ENCODE assay signal across 8 mouse cellular contexts in genomic region chr16:37814383-37814971, GRCm38 (mm10). TPM values are rescaled to one million over a fixed set of nuclear protein-coding genes. Genes with fewer than 3 reads are reported as not detected.
DNase-seq lines count a peak whose midpoint lies in the region; ATAC-seq lines count a peak whose summit lies in the region.

No protein-coding gene starts in this region.

- WGBS in intestine, embryonic 16.5 days, result 24% methylated on average over 7 of the region's 7 CpGs
- 26% methylated on average over 7 of the region's 7 CpGs for WGBS in midbrain, embryonic 11.5 days

- no peaks in the 10 kb centered on the region for H3K9me3 ChIP-seq in intestine, embryonic 16.5 days (ENCODE audit: control insufficient read depth, low read length)
- no peaks in the 10 kb centered on the region for H3K9me3 ChIP-seq in midbrain, embryonic 11.5 days (ENCODE audit: control insufficient read depth, low read length)

- no peak overlapping the region for H3K9ac ChIP-seq in intestine, embryonic 16.5 days (ENCODE audit: low read depth, low read length)
- H3K9ac ChIP-seq in midbrain, embryonic 11.5 days (ENCODE audit: low read length), result peak overlapping the region; percentile 37; the same call in 1 of the 2 replicates

- no peaks in the 10 kb centered on the region for H3K27me3 ChIP-seq in intestine, embryonic 16.5 days (replicated peaks; ENCODE audit: control insufficient read depth, insufficient read depth, low read length)
- H3K27me3 ChIP-seq in midbrain, embryonic 11.5 days (ENCODE audit: control insufficient read depth, insufficient read depth, low read length), result no peaks in the 10 kb centered on the region

- peak; percentile 97 for ATAC-seq in granulocyte monocyte progenitor cell, adult 5-6 weeks (replicated peaks; ENCODE audit: poor library complexity, severe bottlenecking)
- peak; percentile 94 for ATAC-seq in intestine, embryonic 16.5 days
- peak; percentile 96 for ATAC-seq in midbrain, embryonic 11.5 days (ENCODE audit: low FRiP score)

- H3K27ac ChIP-seq in intestine, embryonic 16.5 days (ENCODE audit: low read length), result peak overlapping the region; percentile 62; the same call in 1 of the 2 replicates
- peak overlapping the region; percentile 67 for H3K27ac ChIP-seq in midbrain, embryonic 11.5 days (ENCODE audit: low read depth, low read length)

- H3K4me2 ChIP-seq in intestine, embryonic 16.5 days (ENCODE audit: low read depth, low read length), result no peak overlapping the region
- H3K4me2 ChIP-seq in midbrain, embryonic 11.5 days, result peak overlapping the region; percentile 31; the same call in 1 of the 2 replicates

- H3K36me3 ChIP-seq in intestine, embryonic 16.5 days (ENCODE audit: control insufficient read depth, insufficient read depth, low read length), result 0 out of 2 replicates have a peak, but pooled peaks cover 3% of the 10 kb centered on the region
- no peaks in the 10 kb centered on the region for H3K36me3 ChIP-seq in midbrain, embryonic 11.5 days (ENCODE audit: control insufficient read depth, insufficient read depth, low read length)

- peaks cover 10% of the 10 kb centered on the region for H3K4me1 ChIP-seq in intestine, embryonic 16.5 days (ENCODE audit: control insufficient read depth, insufficient read depth, low read length)
- H3K4me1 ChIP-seq in midbrain, embryonic 11.5 days (ENCODE audit: control insufficient read depth, insufficient read depth, low read length), result peaks cover 15% of the 10 kb centered on the region

- no peak overlapping the region for H3K4me3 ChIP-seq in intestine, embryonic 16.5 days (ENCODE audit: low read length)
- H3K4me3 ChIP-seq in midbrain, embryonic 11.5 days (ENCODE audit: low read depth, low read length), result no peak overlapping the region

- peak; percentile 15 to 33 for DNase-seq in spleen, adult 18-20 months
- no peak for DNase-seq in spleen, adult 12 weeks (ENCODE audit: low spot score)
- peak; percentile 86 for DNase-seq in embryo, embryonic 11 days
- peak; percentile 75 for DNase-seq in left cerebral cortex, postnatal 4 days
- DNase-seq in midbrain, embryonic 11.5 days (ENCODE audit: low spot score, missing footprints), result peak; percentile 89
- DNase-seq in right cerebral cortex, postnatal 4 days, result peak; percentile 64

- intact Hi-C loops in left cerebral cortex, postnatal 4 days (cut with DNase I), result loop anchor here (5.0 kb wide), 1 partner anchor 132 kb away; no protein-coding TSS in a partner anchor

RNA-seq across cellular contexts. Expression of gene Fstl1, which starts 37.8 kb away (rescaled TPM):
- total RNA-seq in granulocyte monocyte progenitor cell, adult 5-6 weeks (2014; fragmentation: Nextera tagmentation), result 2.7 TPM in 1 of 2 replicates, not detected in the other
- total RNA-seq in granulocyte monocyte progenitor cell, adult 5-6 weeks (2017), result 0.56 TPM in 1 of 2 replicates, not detected in the other
- 208 and 225 TPM in 2 replicates for polyA plus RNA-seq in intestine, embryonic 16.5 days (2015; fragmentation: Nextera tagmentation; extraction: Ambion mirVana)
- 10 to 100 TPM; 66.2 to 75.2 TPM for total RNA-seq in left cerebral cortex, postnatal 4 days (2021)
- polyA plus RNA-seq in midbrain, embryonic 11.5 days (2014; fragmentation: Nextera tagmentation; extraction: Ambion mirVana), result 199 and 211 TPM in 2 replicates

RNA-seq across cellular contexts. Expression of gene Gm36028, which starts 46.5 kb away (rescaled TPM):
- 0.92 TPM in 1 of 2 replicates, not detected in the other for total RNA-seq in granulocyte monocyte progenitor cell, adult 5-6 weeks (2014; fragmentation: Nextera tagmentation)
- total RNA-seq in granulocyte monocyte progenitor cell, adult 5-6 weeks (2017), result not detected in 2 replicates
- 3.1 and 4.3 TPM in 2 replicates for polyA plus RNA-seq in intestine, embryonic 16.5 days (2015; fragmentation: Nextera tagmentation; extraction: Ambion mirVana)
- not detected for total RNA-seq in left cerebral cortex, postnatal 4 days (2021)
- 0.12 and 0.15 TPM in 2 replicates for polyA plus RNA-seq in midbrain, embryonic 11.5 days (2014; fragmentation: Nextera tagmentation; extraction: Ambion mirVana)

RNA-seq across cellular contexts. Expression of gene Lrrc58, which starts 53.7 kb away (rescaled TPM):
- total RNA-seq in granulocyte monocyte progenitor cell, adult 5-6 weeks (2014; fragmentation: Nextera tagmentation), result 59.3 and 60.5 TPM in 2 replicates
- total RNA-seq in granulocyte monocyte progenitor cell, adult 5-6 weeks (2017), result 55.8 TPM in 2 replicates
- 33.5 and 37.7 TPM in 2 replicates for polyA plus RNA-seq in intestine, embryonic 16.5 days (2015; fragmentation: Nextera tagmentation; extraction: Ambion mirVana)
- 10 to 100 TPM; 94.4 to 98.1 TPM for total RNA-seq in left cerebral cortex, postnatal 4 days (2021)
- 49.8 and 53.1 TPM in 2 replicates for polyA plus RNA-seq in midbrain, embryonic 11.5 days (2014; fragmentation: Nextera tagmentation; extraction: Ambion mirVana)

Comparison
In these comparisons a context has a peak if more than half of its experiments do, and no peak if none do; other contexts are left out.
1. RNA of gene Fstl1, which starts 37.8 kb away (total RNA-seq): 66.2 to 75.2 TPM in left cerebral cortex, postnatal 4 days; 0.56 to 2.7 TPM in granulocyte monocyte progenitor cell, adult 5-6 weeks; every median in the first group is over 10 times any median in the second.
2. Peak in every context shown above with its lines, with median percentiles within 50 percentile points of each other: ATAC-seq.